Mouse (Mus musculus) urinary bladder, postnatal 36 days (tissue): ENCODE data around the gene Gm49373.
"Not testable (repeated sequence)": the region's sequence is repeated elsewhere in the genome, so short reads cannot be mapped to it uniquely, and the experiment has no call there.

Source experiments
- DNase-seq, 2 experiments: peaks; one replicate each; pipeline ENCODE4 v3.0.0; 2022; ENCODE audit warnings: low spot score in 2 of 2, mixed read lengths in 1 of 2

Gene Gm49373

GRCm38 (mm10) chr9:21074173-21074572 lies 1.3 kb upstream of the Gm49373 start:
- no peak for DNase-seq

GRCm38 (mm10) chr9:21072641-21073040 lies 255 bp downstream of the Gm49373 start:
- no peak for DNase-seq

GRCm38 (mm10) chr9:21067006-21067684 lies 5.8 kb downstream of the Gm49373 start, which contains the start of gene Zglp1:
Gene Zglp1, minus strand, starts transcription at chr9:21067093.
- no peak for DNase-seq

GRCm38 (mm10) chr9:21062928-21063327 lies 10.0 kb downstream of the Gm49373 start:
- no peak for DNase-seq

- no peak for DNase-seq
Measured at GRCm38 (mm10) chr9:21051578-21051977, 21.3 kb downstream of the Gm49373 start.

- no peak for DNase-seq
Measured at GRCm38 (mm10) chr9:21045235-21045634, 27.7 kb downstream of the Gm49373 start.

- DNase-seq: not testable (repeated sequence)
Measured at GRCm38 (mm10) chr9:21044785-21045184, 28.1 kb downstream of the Gm49373 start.

GRCm38 (mm10) chr9:21043563-21043962 lies 29.3 kb downstream of the Gm49373 start:
- DNase-seq: no peak

- DNase-seq: no peak
Measured at GRCm38 (mm10) chr9:21041308-21041707, 31.6 kb downstream of the Gm49373 start.

- no peak for DNase-seq
Measured at GRCm38 (mm10) chr9:21039779-21040178, 33.1 kb downstream of the Gm49373 start.

GRCm38 (mm10) chr9:21037481-21037891 lies 35.4 kb downstream of the Gm49373 start:
- DNase-seq: no peak

GRCm38 (mm10) chr9:21036666-21037065 lies 36.2 kb downstream of the Gm49373 start:
- DNase-seq: no peak

GRCm38 (mm10) chr9:21036161-21036560 lies 36.7 kb downstream of the Gm49373 start:
- DNase-seq: no peak

- DNase-seq: no peak
Measured at GRCm38 (mm10) chr9:21035586-21035985, 37.3 kb downstream of the Gm49373 start.

GRCm38 (mm10) chr9:21034481-21035085 lies 38.3 kb downstream of the Gm49373 start:
- DNase-seq: no peak

- DNase-seq: peak; percentile 89 to 90
Measured at GRCm38 (mm10) chr9:21033136-21033535, 39.8 kb downstream of the Gm49373 start.

GRCm38 (mm10) chr9:21032491-21032890 lies 40.4 kb downstream of the Gm49373 start:
- DNase-seq: no peak

- no peak for DNase-seq
Measured at GRCm38 (mm10) chr9:21031896-21032351, 41.0 kb downstream of the Gm49373 start, which contains the start of gene Icam5. Gene Icam5, plus strand, starts transcription at chr9:21032073.

GRCm38 (mm10) chr9:21031251-21031895 lies 41.5 kb downstream of the Gm49373 start:
- peak in 1 of 2 experiments; percentile 58 for DNase-seq

- peak; percentile 69 to 89 for DNase-seq
Measured at GRCm38 (mm10) chr9:21030781-21031250, 42.1 kb downstream of the Gm49373 start.

GRCm38 (mm10) chr9:21030055-21030600 lies 42.8 kb downstream of the Gm49373 start:
- no peak for DNase-seq
